Mouse (Mus musculus): ENCODE measurements around the gene Apol9b.

Apol9b gene

DNA sequence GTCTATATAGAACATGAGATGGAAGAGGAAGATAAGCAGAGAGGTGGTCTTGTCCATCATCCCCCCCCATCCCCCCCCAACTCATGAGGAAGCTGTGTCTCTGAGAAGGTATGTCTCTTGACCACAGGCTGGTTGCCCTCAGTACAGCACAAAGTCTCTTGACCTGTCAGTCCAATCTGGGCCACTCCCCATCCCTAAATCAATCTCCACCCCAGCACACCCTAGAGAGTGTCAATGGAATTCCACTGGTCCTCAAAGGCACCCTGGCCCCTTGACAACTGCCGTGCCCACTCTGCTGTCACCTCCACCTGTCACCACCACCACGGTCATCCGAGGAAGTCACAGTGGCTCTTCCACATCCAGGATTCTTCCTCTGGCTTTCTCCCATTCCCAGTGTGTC is 19.6 kb downstream of the Apol9b start:
- DNase-seq = no peak

DNA sequence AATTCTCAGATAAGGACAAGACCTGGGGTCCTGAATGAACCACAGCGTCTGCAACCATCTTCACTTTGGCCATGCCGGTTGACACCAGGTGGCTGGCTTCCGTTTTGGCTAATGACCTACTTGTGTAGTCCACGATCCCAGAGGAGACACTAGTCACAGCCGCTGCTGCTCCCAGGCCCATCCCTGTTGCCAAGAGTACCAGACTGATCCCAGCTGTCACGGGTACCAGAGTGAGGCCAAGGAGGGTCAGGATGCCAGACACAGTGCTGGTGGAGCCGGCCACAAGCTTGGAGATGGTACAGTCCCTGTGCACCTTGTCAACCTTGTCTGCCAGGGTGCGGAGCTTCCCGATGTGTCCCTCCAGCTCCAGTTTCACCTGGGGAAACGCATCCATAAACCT is 20.9 kb downstream of the Apol9b start:
- DNase-seq = no peak

DNA sequence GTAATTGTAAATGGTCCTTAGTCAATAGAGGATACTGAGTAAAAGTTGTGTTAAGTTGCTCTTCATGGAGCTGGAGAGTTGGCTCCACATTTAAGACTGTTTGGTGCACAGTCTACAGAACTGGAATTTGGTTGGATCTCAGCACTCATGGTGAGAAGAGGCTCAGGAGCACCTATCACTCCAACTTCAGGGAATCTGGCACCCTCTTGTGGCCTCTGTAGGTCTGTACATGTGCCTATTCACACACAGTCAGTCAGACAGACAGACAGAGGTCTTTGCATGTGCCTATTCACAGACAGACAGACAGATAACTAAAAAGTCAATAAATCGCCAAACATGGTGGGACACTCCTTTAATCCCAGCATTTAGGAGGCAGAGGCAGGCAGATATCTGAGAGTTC is 21.6 kb downstream of the Apol9b start:
- peak in 1 of 2 experiments; percentile 52 for DNase-seq

DNA sequence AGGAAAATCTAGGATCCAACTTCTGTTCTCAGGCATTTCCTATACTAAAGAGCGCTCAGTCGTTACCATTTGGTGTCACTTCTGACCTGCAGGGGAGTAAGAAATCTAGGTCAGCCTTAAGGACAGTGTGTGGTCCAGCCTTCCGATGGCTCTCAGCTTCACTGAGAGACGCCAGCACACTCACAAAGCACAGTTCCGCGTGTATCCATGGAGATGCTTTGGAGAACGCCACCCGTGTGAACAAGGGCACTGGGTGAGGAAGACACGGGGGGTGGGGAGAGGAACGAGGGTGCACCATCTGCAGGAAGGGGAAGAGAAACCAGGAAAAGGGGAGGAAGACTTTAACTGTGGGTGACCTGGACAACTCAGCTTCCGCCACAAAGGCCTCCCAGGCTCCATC is 23.6 kb downstream of the Apol9b start:
- DNase-seq = no peak

DNA sequence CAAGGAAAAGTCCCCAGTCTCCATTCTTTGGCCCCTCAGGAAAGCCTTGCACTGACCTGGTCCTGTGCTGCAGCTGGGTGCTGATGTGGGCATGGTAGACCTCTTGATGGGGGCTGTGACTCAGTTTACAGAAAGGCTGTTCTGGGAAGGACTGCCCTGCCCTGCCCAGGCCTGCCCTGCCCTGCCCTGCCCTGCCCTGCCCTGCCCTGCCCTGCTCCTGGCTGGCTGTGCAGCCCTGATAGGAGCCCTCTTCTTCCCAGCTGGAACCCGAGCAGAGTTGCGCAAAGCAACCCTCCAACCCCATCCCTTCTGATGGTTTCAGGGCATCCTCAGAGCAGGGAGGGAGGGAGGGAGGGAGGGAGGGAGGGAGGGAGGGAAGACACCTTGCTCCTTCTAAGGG is 26.3 kb downstream of the Apol9b start:
- DNase-seq = no peak

DNA sequence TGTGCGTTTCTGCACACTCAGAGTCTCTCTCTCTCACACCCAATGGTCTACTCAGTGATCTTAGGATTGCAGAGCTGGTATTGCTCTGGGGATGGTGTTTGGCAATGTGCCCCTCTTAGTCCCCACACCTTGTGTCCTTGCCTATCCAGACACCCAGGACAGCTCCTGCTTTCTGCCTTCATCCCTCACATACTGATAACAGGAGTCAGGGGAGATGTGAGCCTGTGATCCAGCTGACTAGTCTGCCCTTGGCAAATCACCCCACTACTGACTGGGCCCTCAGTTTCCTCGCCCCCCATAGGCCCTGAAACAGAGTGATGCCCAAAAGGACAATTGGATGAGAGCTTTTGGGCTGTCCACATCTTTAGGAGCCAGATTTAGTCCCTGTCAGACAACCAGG is 27.2 kb downstream of the Apol9b start:
- no peak for DNase-seq

DNA sequence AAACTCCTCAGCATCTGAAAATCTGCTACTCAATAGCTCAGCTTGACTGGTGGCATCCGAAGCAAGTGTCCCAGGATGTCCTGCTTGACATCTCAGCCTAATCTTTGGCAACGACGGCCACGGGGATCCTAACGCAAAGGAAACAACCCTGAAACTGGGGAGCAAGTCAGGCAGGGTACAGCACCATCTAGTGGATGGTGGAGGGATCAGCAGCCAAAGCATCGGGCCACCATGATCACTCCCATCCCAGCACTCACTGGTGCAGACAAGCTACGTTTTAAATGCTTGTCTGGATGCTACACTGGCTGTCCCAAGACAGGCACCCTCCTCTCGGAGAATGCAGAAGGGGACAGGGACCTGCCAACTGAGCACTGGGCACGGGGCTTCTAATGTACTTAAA is 28.0 kb downstream of the Apol9b start, which contains the start of gene Apol8:
Gene Apol8, minus strand, starts transcription at position 156 of the 400 bp plus-strand sequence.
- peak in 1 of 2 experiments; percentile 56 for DNase-seq

DNA sequence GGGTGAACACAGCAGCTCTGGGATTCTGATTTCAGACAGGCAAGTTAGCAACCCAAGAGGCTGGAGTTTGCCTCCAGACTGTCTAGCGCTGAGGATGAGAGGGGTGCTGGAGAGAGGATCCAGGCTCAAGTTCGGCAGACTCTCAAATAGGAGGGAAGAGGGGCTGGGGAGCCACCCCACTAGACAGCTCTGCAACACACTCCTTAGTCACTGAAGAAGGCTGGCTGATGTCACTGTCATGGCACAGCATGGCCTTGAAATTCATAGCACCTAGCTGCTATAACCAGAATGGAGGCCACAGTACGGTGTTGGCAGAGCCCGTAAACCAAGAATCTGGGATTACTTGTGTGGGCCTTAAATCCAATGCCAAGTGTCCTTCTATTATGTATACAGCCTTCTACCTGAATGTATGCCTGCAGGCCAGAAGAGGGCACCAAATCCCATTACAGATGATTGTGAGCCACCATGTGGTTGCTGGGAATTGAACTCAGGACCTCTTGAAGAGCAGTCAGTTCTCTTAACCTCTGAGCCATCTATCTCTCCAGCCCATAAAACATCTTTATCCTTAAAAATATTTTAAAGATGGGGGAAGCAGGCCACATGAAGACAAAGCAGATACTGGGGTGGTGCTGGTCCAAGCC is 28.9 kb downstream of the Apol9b start:
- no peak for DNase-seq

DNA sequence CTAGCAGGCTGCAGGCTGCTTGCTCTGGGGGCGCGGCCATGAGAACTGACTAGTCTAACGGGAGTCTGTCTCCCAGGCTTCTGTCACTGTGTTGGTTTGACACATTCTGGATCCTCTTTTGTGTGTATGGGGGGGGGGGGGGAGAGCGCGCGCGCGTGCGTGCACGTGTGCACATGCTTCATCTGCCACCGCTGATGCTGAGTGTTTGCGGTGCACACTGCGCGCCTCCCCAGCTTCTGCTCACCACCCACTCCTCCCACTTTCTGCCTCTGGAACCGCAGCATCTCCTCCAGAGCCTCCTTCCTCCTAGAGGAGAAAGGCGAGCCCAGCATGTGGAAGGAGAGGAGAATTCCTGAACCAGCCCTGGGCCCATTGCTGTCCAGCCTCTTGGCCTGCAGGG is 31.2 kb downstream of the Apol9b start:
- no peak for DNase-seq

DNA sequence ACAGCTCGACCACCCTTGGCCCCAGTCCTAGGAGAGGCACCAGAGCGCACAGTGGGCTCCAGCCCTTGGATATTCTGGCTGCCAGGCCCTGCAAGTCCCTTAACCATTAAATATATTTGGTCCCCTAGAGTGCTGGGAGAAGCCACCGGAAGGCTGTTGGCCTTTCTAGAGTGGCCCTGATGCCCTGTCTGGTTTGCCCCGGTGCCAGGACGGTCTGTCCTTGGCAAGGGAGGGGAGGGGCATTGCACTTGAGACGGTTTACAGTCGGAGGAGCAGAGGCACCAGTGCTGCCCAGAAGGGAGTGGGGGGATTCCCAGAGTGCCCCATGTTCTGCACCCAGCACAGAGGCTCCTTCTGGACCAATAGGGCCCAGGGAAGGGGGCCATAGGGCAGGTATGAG is 32.2 kb downstream of the Apol9b start:
- no peak for DNase-seq

DNA sequence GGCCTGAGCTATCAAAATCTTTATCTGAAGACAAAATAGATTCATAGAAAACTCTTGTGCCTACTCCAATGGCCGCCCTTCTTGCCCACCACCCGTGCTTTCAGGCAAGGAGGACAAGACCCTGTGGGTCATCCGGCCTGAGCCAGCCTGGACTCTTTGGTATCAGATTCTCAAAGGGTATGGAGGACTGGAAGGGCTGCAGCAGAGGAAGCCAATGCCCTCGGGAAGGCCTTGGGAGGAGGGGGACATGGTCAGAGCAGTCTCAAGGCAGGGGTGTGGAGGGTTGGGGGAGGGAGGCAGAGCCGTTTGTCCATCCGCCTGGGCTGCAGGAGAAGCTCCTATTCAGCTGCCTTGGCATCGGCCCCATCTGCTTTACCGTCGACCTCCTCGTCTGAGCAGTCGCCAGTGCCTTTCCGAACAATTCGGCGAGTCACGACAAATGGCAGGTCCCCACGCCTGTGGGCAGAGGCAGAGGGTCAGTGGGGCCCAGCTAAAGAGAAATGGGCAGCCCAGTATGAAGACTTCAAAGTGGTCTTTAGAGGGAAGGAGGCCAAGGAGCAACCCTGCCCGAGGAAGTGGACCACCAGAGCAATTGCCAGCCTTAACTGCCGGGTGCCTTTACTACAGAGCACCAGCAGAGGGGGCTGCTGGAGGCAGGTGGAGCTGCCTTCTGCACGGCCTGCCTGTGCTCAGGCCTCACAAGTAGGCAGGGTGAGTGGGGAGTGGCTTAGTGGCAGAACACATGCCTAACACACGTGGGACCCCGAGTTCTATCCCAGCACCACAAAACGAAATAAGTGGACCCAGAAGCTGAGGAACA is 32.9 kb downstream of the Apol9b start:
- peak in 1 of 2 experiments; percentile 32 for DNase-seq

DNA sequence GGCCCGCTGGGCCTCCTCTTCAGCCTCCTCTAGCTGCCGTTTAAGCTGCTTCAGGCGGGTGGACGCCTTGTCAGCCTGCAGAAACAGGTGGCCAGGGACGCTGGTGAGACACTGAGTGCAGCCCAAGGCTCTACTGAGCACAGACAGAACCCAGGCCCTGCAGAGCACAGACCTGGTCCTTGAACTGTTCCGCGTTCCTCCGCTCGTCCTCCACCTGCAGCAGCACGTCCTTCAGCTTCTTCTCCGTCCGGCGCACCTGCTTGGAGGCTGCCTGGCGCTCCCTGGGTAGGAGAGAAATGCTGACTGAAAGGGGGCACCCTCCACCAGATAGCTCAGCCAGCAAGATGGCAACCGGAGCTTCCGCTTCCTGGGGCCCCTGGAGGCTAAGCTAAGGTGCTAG is 34.2 kb downstream of the Apol9b start:
- no peak for DNase-seq

DNA sequence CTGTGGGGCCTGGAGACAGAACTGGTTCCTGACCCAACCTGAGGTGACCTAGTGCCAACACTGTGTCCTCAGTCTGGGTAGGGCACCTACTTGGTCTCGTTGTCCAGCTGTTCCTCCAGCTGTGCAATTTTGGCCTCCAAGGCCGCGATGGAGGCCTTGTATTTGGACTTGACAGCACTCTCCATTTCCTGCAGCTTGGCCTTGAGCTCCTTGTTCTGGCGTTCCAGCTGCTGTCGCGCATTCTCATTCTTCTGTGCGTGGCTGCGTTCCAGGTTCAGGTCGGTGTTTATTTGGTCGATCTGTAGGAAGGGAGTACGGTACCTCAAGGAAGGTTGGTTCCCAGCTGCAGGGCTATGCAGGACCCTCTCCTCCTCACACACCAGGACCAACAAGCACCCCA is 34.9 kb downstream of the Apol9b start:
- no peak for DNase-seq

DNA sequence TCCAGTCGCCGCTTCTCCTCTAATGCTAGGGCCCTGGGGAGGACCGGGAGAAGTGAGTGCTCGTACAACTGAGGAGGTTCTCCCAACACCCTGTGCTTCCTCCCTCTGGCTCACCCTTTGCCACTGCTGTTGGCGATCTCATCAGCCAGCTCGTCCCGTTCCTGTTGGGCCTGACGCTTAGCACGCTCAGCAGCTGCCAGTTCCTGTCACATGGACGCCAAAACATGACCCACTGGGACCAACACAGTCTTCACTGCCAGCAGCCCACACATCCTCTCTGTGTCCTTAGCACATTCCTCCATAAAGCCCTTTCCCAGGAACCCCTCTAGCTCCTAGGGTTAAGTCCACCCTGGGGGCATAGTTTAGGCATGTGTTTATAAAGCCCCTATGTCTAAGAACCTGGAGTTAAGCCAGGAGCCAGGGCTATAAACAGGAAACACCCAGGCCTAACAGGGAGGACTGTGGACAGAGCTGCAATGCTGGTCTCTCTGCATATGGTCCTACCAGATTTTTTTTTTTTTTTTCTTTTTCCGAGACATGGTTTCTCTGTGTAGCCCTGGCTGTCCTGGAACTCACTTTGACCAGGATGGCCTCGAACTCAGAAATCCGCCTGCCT is 35.7 kb downstream of the Apol9b start:
- DNase-seq = peak; percentile 45 to 51

DNA sequence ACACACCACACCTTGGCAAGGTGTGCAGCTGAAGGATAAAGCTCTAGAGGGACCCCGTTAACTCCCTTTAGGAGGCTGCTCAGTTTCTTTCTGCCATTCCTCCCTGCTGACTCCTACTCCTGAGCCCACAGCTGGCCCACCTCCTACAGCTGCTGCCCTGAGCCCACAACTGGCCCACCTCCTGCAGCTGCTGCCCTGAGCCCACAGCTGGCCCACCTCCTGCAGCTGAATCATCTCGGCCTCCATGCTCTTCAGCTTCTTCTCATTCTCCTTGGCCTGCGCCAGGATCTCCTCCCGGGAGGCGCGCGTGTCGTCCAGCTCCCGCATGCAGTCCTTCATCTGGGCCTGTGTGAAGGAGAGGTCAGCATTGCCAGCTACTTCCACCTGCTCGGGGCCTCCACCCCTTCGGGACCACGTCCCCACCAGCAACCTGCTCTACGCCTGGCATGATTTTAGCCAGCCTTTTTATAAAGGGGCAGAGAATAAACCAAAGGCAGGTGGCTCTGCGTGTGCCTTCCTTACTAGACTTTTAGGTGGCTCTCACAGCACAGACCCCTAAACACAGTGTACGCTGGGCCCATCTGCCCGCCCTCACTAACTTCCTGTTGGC is 36.8 kb downstream of the Apol9b start:
- DNase-seq = no peak

DNA sequence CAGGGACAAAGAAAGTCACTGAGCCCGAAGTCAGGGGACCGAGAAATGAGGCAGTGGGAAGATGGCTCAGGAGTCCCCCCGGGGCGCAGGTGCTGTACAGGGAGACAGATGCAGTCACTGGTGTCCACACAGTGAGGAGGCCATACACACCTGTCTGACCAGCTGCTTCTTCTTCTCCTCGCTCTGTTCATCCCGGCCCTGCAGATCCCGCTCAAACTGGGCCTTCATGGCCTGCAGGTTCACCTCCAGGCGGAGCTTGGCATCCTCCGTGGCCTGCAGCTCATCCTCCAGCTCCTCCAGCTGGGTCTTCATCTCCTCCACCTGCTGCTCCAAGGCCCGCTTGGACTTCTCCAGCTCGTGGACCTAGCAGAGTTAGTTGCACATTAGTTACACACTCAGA is 38.1 kb downstream of the Apol9b start:
- no peak for DNase-seq

DNA sequence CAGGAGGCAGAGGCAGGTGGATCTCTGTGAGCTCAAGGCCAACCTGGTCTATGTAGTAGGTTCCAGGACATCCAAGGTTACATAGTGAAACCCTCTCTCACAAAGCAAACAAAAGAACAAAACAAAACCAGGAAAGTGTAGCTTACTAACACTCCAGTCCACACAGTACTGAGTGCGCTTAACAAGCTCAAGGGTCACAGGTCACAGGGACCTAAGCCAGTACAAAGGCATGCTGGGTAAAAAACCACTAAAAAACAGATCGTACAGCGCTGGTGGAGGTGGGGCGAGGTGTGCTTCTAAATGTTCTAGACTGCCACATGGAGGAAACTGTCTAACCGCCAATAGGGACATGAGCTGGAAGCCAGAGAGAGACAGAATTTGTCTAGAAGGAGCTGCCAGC is 41.5 kb downstream of the Apol9b start:
- DNase-seq = no peak

DNA sequence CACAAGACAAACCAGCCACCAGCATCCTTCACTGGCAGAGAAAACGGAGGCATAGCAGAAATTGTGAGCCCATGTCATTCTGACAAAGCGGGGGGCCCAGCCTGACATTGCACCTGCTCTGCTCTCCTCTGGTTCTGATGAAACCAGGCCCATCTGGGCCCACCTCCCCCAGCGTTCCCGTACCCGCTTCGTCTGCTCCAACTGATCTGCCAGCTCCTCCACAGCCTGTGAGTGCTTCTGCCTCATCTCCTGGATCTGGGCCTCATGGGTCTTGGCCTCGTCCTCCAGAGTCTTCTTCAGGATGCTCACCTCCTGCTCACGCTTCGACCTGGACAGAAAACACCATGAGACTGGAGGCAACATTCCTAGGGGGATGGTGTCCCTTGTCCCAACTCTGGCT is 42.1 kb downstream of the Apol9b start:
- DNase-seq = no peak

DNA sequence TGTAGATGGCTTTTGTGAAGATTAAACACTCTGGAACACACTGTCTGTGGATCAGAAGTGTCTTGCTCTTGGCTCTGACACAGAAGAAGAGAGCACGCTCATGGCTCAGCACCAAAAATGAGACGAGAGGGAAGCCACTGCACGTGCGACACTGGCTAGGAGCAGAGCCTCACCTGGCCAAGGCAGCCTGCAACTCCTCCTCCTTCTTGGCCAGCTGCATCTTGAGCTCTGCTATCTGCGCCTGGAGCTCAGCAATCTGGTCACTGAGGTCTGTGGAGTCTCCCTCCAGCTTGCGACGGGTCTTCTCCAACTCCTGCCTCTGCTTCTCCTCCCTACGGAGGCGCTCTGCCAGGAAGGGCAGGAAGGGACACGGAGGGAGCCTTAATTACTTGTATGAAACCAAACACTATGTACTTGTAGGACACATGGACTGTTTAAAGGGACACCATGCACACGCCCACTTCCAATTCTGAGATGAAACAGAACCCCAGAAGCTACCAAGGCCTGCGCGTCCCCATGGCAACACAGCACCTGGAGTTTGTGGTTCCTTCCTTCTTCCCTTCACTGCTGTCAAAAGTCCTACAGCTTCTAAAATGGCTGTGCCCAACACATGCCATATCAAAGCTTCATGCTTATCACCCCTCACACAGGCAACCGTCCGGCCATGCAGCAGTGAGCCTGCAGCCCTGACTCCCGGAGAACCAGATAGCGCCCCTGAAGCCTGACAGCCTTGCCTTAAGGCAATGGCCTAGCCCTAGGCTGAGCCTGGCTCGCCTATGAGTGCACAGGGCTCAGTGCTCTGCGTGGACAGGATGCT is 44.5 kb downstream of the Apol9b start:
- DNase-seq = no peak

DNA sequence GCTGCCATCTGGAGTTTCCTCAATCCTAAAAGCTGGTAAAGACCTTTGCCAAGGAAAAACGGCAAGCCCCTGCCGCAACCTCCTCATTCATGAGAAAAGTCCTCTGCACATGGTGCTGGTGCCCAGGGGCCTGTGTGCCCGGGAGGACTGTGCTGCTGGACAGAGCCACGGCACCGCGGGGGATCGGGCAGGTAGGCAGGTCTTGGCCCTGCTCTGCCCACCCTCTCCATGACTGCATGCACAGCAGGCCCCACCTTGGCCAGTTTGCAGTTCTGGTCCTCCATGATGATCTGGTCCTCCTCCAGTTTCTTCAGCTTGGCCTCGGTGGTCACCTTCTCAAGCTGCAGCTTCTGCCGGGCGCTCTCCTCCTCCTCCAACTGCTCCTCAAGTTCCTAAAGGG is 45.5 kb downstream of the Apol9b start:
- no peak for DNase-seq

DNA sequence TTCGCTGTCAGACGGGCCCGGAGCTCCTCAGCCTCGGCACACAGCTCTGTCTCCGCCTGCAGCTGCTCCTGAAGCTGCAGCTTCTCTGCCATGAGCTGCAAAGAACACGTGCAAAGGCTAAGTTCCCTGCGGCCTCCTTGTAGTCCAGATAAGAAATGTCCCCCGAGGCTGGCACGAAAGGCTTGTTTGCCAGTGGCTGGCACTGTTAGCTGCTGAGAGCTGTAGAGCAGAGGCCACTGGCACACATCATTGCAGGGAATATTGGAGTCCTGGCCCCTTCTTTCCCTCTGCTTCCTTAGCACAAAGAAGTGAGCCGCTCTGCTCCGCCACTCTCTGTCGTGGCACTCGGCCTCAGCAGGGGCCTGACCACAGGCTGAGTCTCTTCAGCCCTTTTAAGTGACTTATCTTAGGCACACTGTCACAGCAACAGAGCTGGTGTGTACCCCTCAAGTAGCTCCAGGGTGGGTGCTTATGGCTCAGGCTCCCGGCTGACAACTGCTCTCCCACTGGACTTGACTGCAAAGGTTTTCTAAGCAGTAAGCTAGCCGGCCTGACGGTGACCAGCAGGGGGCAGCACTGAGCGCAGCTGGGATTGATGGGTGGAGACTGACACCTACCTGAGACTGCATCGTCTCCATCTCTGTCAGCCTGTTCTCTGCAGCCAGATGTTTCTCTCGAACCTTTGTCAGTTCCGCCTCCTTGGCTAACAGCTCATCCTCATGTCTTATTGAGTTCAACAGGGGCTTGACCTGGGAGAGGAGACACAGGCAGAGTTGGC is 46.5 kb downstream of the Apol9b start:
- peak in 1 of 2 experiments; percentile 82 for DNase-seq

DNA sequence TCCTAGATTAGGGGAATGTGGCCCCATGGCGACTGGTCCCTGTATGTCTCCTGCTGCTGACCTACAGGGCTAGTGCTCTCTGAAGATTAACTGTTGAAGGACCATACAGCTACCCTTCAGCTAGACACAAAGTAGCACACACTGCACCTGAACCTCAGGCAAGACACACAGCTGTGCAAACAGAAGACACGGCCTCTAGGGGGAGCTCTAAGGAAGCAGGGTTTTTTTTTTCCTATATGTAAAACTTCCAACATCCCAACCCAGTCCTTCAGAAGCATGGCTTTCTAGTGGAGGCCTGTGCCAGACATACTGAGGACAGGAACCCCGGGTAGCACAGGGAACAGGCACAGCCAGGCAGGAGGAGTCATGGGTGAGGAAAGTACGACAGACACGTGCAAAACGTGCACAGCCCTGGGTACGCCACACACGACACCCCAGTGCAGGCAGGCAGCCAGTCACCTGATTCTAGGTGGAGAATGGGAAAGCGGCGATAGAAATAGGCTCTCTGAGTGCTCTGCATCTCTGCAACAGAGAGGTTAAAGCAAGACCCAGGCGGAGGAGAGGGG is 53.7 kb downstream of the Apol9b start:
- peak in 1 of 2 experiments; percentile 58 for DNase-seq
